Mouse (Mus musculus) cortical plate, adult 2 months (tissue): ENCODE data around the gene Tmem25. TPM values are rescaled to one million over a fixed set of nuclear protein-coding genes. Genes with fewer than 3 reads are reported as not detected.

Experiments used
- H3K27ac ChIP-seq: fragments of 200-500 bp; 2 replicates; pipeline ENCODE4 v1.5.1; 2012; ENCODE audit warnings: low read length, control low read depth, inconsistent platforms; ENCODE audit not compliant: insufficient read depth
- H3K4me1 ChIP-seq: fragments of 200-500 bp; 2 replicates; pipeline ENCODE4 v1.6.1; 2011; ENCODE audit warnings: low read length; ENCODE audit not compliant: control insufficient read depth, insufficient read depth
- H3K4me3 ChIP-seq: fragments of 200-500 bp; 2 replicates; pipeline ENCODE4 v1.5.1; 2011; ENCODE audit warnings: mild to moderate bottlenecking, low read length, control low read depth; ENCODE audit not compliant: insufficient read depth
- CTCF ChIP-seq: fragments of 200-500 bp; IDR thresholded peaks from 2 replicates; pipeline ENCODE4 v1.5.1; 2011; ENCODE audit warnings: mild to moderate bottlenecking, control low read depth, low read length; ENCODE audit not compliant: insufficient read depth; ENCODE audit errors: extremely low read depth
- POLR2A ChIP-seq: fragments of 200-500 bp; IDR thresholded peaks from 2 replicates; pipeline ENCODE4 v1.6.1; 2011; ENCODE audit warnings: mild to moderate bottlenecking, low read length, control low read depth; ENCODE audit not compliant: insufficient read depth; ENCODE audit errors: extremely low read depth
- polyA plus RNA-seq: library from polyadenylated mRNA; depleted of rRNA; stranded (reverse); fragments of >200 nt; gene quantifications from 2 replicates; pipeline ENCODE4 v1.2.3, GENCODE M21; 2012; rRNA removed

Tmem25 gene
- polyA plus RNA-seq, 1 experiment = 111 TPM

DNA sequence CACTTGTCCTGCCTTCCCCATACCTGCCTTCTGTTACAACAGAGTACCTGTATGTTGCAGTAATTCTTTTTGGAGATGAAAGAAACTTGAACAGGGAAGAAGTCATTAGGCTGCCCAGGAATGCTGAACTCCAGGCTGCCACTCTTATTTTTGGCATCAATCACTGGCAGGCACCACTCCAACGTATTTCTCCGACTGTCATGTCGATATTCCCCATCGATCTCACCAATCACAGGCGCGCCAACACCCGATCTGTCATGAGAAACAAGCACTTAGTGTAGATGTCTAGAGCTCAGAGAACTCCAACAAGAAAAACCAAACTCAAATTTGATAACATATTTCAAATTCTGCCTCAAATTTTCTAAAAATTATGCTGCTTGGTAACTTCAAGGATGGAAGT, 53.7 kb downstream of the Tmem25 start:
- TF ChIP-seq POLR2A (no peak), CTCF (no peak)
- Histone ChIP-seq H3K4me1 (0 out of 2 replicates have a peak, but pooled peaks cover 1% of the 10 kb centered on the region), H3K27ac (no peak overlapping the region), H3K4me3 (no peak overlapping the region)

Other genes starting within 250 kb of the Tmem25 start
- 0.06 TPM in 1 of 2 replicates, not detected in the other for gene Cxcr5, start 237.4 kb downstream of the Tmem25 start, polyA plus RNA-seq
- 35.0 and 35.1 TPM in 2 replicates for gene Ddx6, start 194.4 kb downstream of the Tmem25 start, polyA plus RNA-seq
- 0.10 and 0.21 TPM in 2 replicates for gene Treh, start 126.1 kb downstream of the Tmem25 start, polyA plus RNA-seq
- gene Phldb1, start 64.1 kb downstream of the Tmem25 start, polyA plus RNA-seq = 112 and 131 TPM in 2 replicates
- 47.2 and 48.6 TPM in 2 replicates for gene Arcn1, start 31.5 kb downstream of the Tmem25 start, polyA plus RNA-seq
- gene Ift46, start 31.4 kb downstream of the Tmem25 start, polyA plus RNA-seq = 91.1 and 95.5 TPM in 2 replicates
- gene Ttc36, start 3.8 kb upstream of the Tmem25 start, polyA plus RNA-seq = 0.61 and 0.62 TPM in 2 replicates
- 28.3 and 28.6 TPM in 2 replicates for gene Kmt2a, start 82.0 kb upstream of the Tmem25 start, polyA plus RNA-seq
- 755 and 827 TPM in 2 replicates for gene Atp5l, start 121.4 kb upstream of the Tmem25 start, polyA plus RNA-seq
- 24.1 and 26.1 TPM in 2 replicates for gene Ube4a, start 166.3 kb upstream of the Tmem25 start, polyA plus RNA-seq
- not detected in 2 replicates for gene Cd3g, start 181.1 kb upstream of the Tmem25 start, polyA plus RNA-seq
- gene Cd3d, start 182.5 kb upstream of the Tmem25 start, polyA plus RNA-seq = 0.06 TPM in 1 of 2 replicates, not detected in the other
- gene Cd3e, start 210.3 kb upstream of the Tmem25 start, polyA plus RNA-seq = 0.08 TPM in 1 of 2 replicates, not detected in the other
- 1.4 and 2.3 TPM in 2 replicates for gene Mpzl2, start 240.5 kb upstream of the Tmem25 start, polyA plus RNA-seq